Mouse (Mus musculus) megakaryocyte, embryonic 14.5 days (primary cell): ENCODE measurements around the gene Creg2.

Source experiments
- FLI1 ChIP-seq: IDR thresholded peaks from 2 replicates; pipeline ENCODE4 v1.6.1; 2012; ENCODE audit warnings: low read length, inconsistent platforms, mixed read lengths
- GATA1 ChIP-seq: IDR thresholded peaks from 3 replicates; pipeline ENCODE4 v1.6.1; 2012; ENCODE audit warnings: mixed read lengths, low read length, inconsistent platforms, borderline replicate concordance

GRCm38 (mm10) chr1:39593836-39594235 is 57.4 kb downstream of the Creg2 start:
- no peak for TF ChIP-seq GATA1
- TF ChIP-seq FLI1, result no peak
